Mouse (Mus musculus) adrenal gland, postnatal 14 days (tissue): Measurements from ENCODE around the gene Frmd4a. TPM values are rescaled to one million over a fixed set of nuclear protein-coding genes. Genes with fewer than 3 reads are reported as not detected.

ENCODE experiments used
- DNase-seq: peaks from one replicate; pipeline ENCODE4 v3.0.0; 2021; ENCODE audit warnings: mixed read lengths
- total RNA-seq: library from RNA; stranded (reverse); gene quantifications from 2 replicates; pipeline ENCODE4 v1.2.3, GENCODE M21; 2021

Gene Frmd4a
- total RNA-seq, 1 experiment from 2014 or later: 17.0 TPM

- DNase-seq: peak; percentile 88
These were observed 475.3 kb downstream of the Frmd4a start for GRCm38 (mm10) chr2:4492485-4493481.

GRCm38 (mm10) chr2:4494478-4494877 is 477.0 kb downstream of the Frmd4a start:
- no peak for DNase-seq

- DNase-seq: peak; percentile 83
These were observed 481.7 kb downstream of the Frmd4a start for GRCm38 (mm10) chr2:4499257-4499656.

GRCm38 (mm10) chr2:4499916-4500315 is 482.4 kb downstream of the Frmd4a start:
- no peak for DNase-seq

GRCm38 (mm10) chr2:4501257-4502027 is 483.9 kb downstream of the Frmd4a start:
- DNase-seq: peak; percentile 54

GRCm38 (mm10) chr2:4504413-4504812 is 486.9 kb downstream of the Frmd4a start:
- peak; percentile 74 for DNase-seq

GRCm38 (mm10) chr2:4505695-4506094 is 488.2 kb downstream of the Frmd4a start:
- no peak for DNase-seq

GRCm38 (mm10) chr2:4506659-4507058 is 489.1 kb downstream of the Frmd4a start:
- no peak for DNase-seq

GRCm38 (mm10) chr2:4507887-4508615 is 490.5 kb downstream of the Frmd4a start:
- no peak for DNase-seq

GRCm38 (mm10) chr2:4508959-4509615 is 491.6 kb downstream of the Frmd4a start:
- DNase-seq: no peak

GRCm38 (mm10) chr2:4509739-4510138 is 492.2 kb downstream of the Frmd4a start:
- no peak for DNase-seq

GRCm38 (mm10) chr2:4510208-4511079 is 492.9 kb downstream of the Frmd4a start:
- peak; percentile 42 for DNase-seq

GRCm38 (mm10) chr2:4511080-4511386 is 493.5 kb downstream of the Frmd4a start:
- DNase-seq: no peak

GRCm38 (mm10) chr2:4512607-4513006 is 495.1 kb downstream of the Frmd4a start:
- DNase-seq: no peak

GRCm38 (mm10) chr2:4515910-4516309 is 498.4 kb downstream of the Frmd4a start:
- no peak for DNase-seq

GRCm38 (mm10) chr2:4516819-4517552 is 499.5 kb downstream of the Frmd4a start:
- peak; percentile 59 for DNase-seq

- peak; percentile 62 for DNase-seq
These were observed 500.1 kb downstream of the Frmd4a start for GRCm38 (mm10) chr2:4517553-4518125.

GRCm38 (mm10) chr2:4518549-4518948 is 501.0 kb downstream of the Frmd4a start:
- no peak for DNase-seq

GRCm38 (mm10) chr2:4522769-4523487 is 505.4 kb downstream of the Frmd4a start:
- no peak for DNase-seq
